Mouse (Mus musculus) heart, adult 11 months (tissue): ENCODE results near the gene Frmd6.

Experiments used
- DNase-seq: peaks from one replicate; pipeline ENCODE4 v3.0.0; 2022

The Frmd6 gene

GRCm38 (mm10) chr12:70824729-70825650 is at the start of gene Frmd6:
TSS of gene Frmd6 (plus strand) at chr12:70825514.
- DNase-seq: peak; percentile 99

GRCm38 (mm10) chr12:70775609-70776008 is 49.7 kb upstream of the Frmd6 start:
- no peak for DNase-seq

- peak; percentile 90 for DNase-seq
These were observed 48.6 kb upstream of the Frmd6 start for GRCm38 (mm10) chr12:70776683-70777082.

- peak; percentile 55 for DNase-seq
These were observed 47.8 kb upstream of the Frmd6 start for GRCm38 (mm10) chr12:70777466-70777865.

GRCm38 (mm10) chr12:70777866-70778265 is 47.4 kb upstream of the Frmd6 start:
- peak; percentile 51 for DNase-seq

- peak; percentile 74 for DNase-seq
These were observed 47.0 kb upstream of the Frmd6 start for GRCm38 (mm10) chr12:70778271-70778670.

- DNase-seq: no peak
These were observed 46.6 kb upstream of the Frmd6 start for GRCm38 (mm10) chr12:70778724-70779123.

- peak; percentile 57 for DNase-seq
These were observed 42.3 kb upstream of the Frmd6 start for GRCm38 (mm10) chr12:70783049-70783448.

GRCm38 (mm10) chr12:70783475-70784239 is 41.7 kb upstream of the Frmd6 start:
- peak; percentile 89 for DNase-seq

- no peak for DNase-seq
These were observed 41.0 kb upstream of the Frmd6 start for GRCm38 (mm10) chr12:70784240-70784705.

- peak; percentile 93 for DNase-seq
These were observed 36.0 kb upstream of the Frmd6 start for GRCm38 (mm10) chr12:70789341-70789740.

- DNase-seq: peak; percentile 75
These were observed 32.0 kb upstream of the Frmd6 start for GRCm38 (mm10) chr12:70793291-70793690.

GRCm38 (mm10) chr12:70794543-70795388 is 30.5 kb upstream of the Frmd6 start:
- peak; percentile 40 for DNase-seq

- no peak for DNase-seq
These were observed 30.0 kb upstream of the Frmd6 start for GRCm38 (mm10) chr12:70795389-70795711.

GRCm38 (mm10) chr12:70798496-70798895 is 26.8 kb upstream of the Frmd6 start:
- peak; percentile 88 for DNase-seq

GRCm38 (mm10) chr12:70799231-70800002 is 25.9 kb upstream of the Frmd6 start:
- DNase-seq: peak; percentile 96

GRCm38 (mm10) chr12:70800086-70800485 is 25.2 kb upstream of the Frmd6 start:
- DNase-seq: peak; percentile 93

GRCm38 (mm10) chr12:70801361-70801760 is 24.0 kb upstream of the Frmd6 start:
- DNase-seq: peak; percentile 89

- DNase-seq: peak; percentile 46
These were observed 21.8 kb upstream of the Frmd6 start for GRCm38 (mm10) chr12:70803494-70803893.

GRCm38 (mm10) chr12:70804989-70805388 is 20.3 kb upstream of the Frmd6 start:
- peak; percentile 35 for DNase-seq

- DNase-seq: peak; percentile 51
These were observed 17.8 kb upstream of the Frmd6 start for GRCm38 (mm10) chr12:70807543-70807942.

- no peak for DNase-seq
These were observed 17.3 kb upstream of the Frmd6 start for GRCm38 (mm10) chr12:70807975-70808374.
